Mouse (Mus musculus): Measurements from ENCODE around the gene Ccr1.
A peak's percentile ranks its signal among the peaks of the same experiment; 100 is the strongest.

Gene Ccr1

GRCm38 (mm10) chr9:123926041-123926440 is 42.5 kb downstream of the Ccr1 start:
- peak in 1 of 2 experiments; percentile 63 for DNase-seq

GRCm38 (mm10) chr9:123925101-123925946 is 43.2 kb downstream of the Ccr1 start:
- peak; percentile 88 to 92 for DNase-seq

GRCm38 (mm10) chr9:123924589-123925066 is 43.9 kb downstream of the Ccr1 start:
- DNase-seq, result peak; percentile 94 to 95

GRCm38 (mm10) chr9:123924035-123924434 is 44.5 kb downstream of the Ccr1 start:
- peak; percentile 80 to 83 for DNase-seq

- DNase-seq, result peak in 1 of 2 experiments; percentile 37
Measured at GRCm38 (mm10) chr9:123923146-123923991, 45.1 kb downstream of the Ccr1 start.
